Mouse (Mus musculus) intestine, embryonic 14.5 days (tissue): ENCODE results near the gene Slain2. TPM values are rescaled to one million over a fixed set of nuclear protein-coding genes. Genes with fewer than 3 reads are reported as not detected.

Experiments
- ATAC-seq: fragments of 200-750 bp; cut with Nextera tagmentation; replicated peaks from 2 replicates; pipeline ENCODE4 v1.8.0; 2017; ENCODE audit warnings: low read depth, moderate number of reproducible peaks, moderate TSS enrichment, moderate library complexity; ENCODE audit not compliant: low FRiP score, low TSS enrichment
- DNase-seq: peaks from one replicate; pipeline ENCODE4 v3.0.0-alpha.2; 2018; ENCODE audit warnings: low spot score
- H3K27ac ChIP-seq: fragments of 300-500 bp; sonication (generic); 2 replicates; pipeline ENCODE4 v1.5.1; 2014; ENCODE audit warnings: low read depth, mild to moderate bottlenecking, control low read depth
- H3K27me3 ChIP-seq: fragments of 300-500 bp; sonication (generic); replicated peaks from 2 replicates; pipeline ENCODE4 v1.6.1; 2014; ENCODE audit warnings: low read length, control low read depth; ENCODE audit not compliant: control insufficient read depth, insufficient read depth
- H3K36me3 ChIP-seq: fragments of 300-500 bp; sonication (generic); 2 replicates; pipeline ENCODE4 v1.6.1; 2014; ENCODE audit warnings: low read length, control low read depth; ENCODE audit not compliant: control insufficient read depth, insufficient read depth
- H3K4me1 ChIP-seq: fragments of 300-500 bp; sonication (generic); replicated peaks from 2 replicates; pipeline ENCODE4 v1.6.1; 2014; ENCODE audit warnings: low read length, control low read depth, mixed read lengths; ENCODE audit not compliant: control insufficient read depth, insufficient read depth
- H3K4me2 ChIP-seq: fragments of 300-500 bp; sonication (generic); 2 replicates; pipeline ENCODE4 v1.6.1; 2014; ENCODE audit warnings: low read length
- H3K4me3 ChIP-seq: fragments of 300-500 bp; sonication (generic); 2 replicates; pipeline ENCODE4 v1.5.1; 2014; ENCODE audit warnings: low read depth, low read length, control low read depth, mixed read lengths
- H3K9ac ChIP-seq: fragments of 300-500 bp; sonication (generic); 2 replicates; pipeline ENCODE4 v1.6.1; 2014; ENCODE audit warnings: mild to moderate bottlenecking, low read length
- H3K9me3 ChIP-seq: fragments of 300-500 bp; sonication (generic); 2 replicates; pipeline ENCODE4 v1.6.1; 2016; ENCODE audit warnings: low read length, control low read depth; ENCODE audit not compliant: control insufficient read depth
- WGBS: fragments of 180-500 bp; shearing (Covaris S2); extraction: QIAGEN DNeasy Blood & Tissue Kit; methylation state at CpG from one replicate; pipeline ENCODE4 v1.1.7; 2014; 5-methylcytosine and 5-hydroxymethylcytosine counted together
- polyA plus RNA-seq: library from polyadenylated mRNA; unstranded; fragments of >200 nt; fragmentation: Nextera tagmentation; extraction: Ambion mirVana; gene quantifications from 2 replicates; pipeline ENCODE4 v1.2.1, GENCODE M21; 2014

Gene Slain2
- polyA plus RNA-seq, 1 experiment from 2014 or later: 20.9 TPM

DNA sequence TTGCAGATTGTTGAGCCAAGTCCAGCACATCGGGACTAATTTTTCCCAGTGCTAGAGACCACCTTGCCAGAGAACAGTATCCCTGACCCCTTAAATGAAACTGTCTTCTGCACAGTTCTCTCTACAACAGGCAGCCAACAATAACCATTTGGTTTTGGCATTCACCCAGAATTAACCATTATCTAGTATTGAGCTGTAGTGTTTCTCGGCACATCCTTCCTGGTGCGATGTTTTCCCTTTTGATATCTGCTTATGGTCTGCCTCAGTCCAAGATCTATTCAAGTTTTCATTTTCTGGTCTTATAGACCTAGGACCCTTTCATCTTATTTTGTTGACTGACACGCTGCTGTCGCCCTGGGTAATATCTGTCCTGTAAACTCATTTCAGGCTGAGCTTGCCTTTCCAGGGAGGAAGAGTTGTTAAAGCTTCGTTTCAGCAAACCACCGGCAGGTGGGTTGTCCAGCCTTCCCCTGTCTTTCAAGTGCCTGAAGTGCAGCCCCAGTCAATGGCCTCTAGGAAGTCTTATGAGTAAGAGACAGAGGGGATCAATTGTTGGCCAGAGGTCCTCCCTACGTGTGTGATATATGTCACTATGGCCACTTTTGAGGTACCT is 5.7 kb upstream of the Slain2 start:
- Histone ChIP-seq H3K9ac (no peak overlapping the region), H3K4me2 (no peak overlapping the region), H3K36me3 (no peaks in the 10 kb centered on the region), H3K27me3 (no peaks in the 10 kb centered on the region), H3K4me3 (no peak overlapping the region), H3K4me1 (peaks cover 9% of the 10 kb centered on the region), H3K27ac (no peak overlapping the region), H3K9me3 (no peaks in the 10 kb centered on the region)
- no peak for DNase-seq
- 80% methylated on average over 8 of the region's 8 CpGs for WGBS
- no peak for ATAC-seq

DNA sequence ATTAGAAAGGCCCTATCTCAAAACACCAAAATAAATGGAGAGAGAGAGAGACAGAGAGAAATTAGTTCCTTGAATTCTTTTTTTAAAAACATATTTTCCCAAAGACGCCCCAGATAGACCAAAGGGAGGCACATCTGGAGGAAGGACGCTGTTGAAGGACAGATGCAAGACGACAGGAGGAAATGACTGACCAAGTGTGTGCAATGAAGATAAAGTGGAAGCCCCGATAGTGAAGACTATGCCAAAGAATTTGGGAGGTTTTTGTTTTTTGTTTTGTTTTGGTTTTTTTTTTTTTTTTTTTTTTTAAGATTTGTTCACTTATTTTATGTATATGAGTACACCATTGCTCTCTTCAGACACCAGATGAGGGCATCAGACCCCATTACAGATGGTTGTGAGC is 4.7 kb upstream of the Slain2 start:
- Histone ChIP-seq H3K36me3 (no peaks in the 10 kb centered on the region), H3K9ac (no peak overlapping the region), H3K27me3 (no peaks in the 10 kb centered on the region), H3K27ac (no peak overlapping the region), H3K4me3 (no peak overlapping the region), H3K9me3 (no peaks in the 10 kb centered on the region), H3K4me1 (peaks cover 10% of the 10 kb centered on the region), H3K4me2 (no peak overlapping the region)
- DNase-seq (no peak), ATAC-seq (no peak)
- 79% methylated on average over 4 of the region's 4 CpGs for WGBS

DNA sequence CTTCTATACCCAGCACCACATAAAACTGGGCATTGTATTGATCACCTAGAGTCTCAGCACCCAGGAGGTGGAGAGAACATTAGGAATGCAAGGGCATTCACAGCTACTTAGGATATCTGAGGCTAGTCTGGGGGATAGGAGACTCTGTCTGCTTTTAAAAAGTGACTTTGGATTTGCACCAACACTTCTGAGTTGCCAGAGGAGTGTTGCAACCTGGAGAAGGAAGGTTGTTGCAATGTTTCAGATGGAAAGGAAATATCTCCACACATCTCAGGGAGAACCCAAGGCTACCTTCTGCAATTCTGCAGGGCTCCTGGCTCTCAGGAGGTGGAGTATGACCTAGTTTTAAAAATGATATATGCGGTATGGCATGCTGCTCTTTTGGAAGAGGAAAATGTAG is 3.7 kb upstream of the Slain2 start:
- 84% methylated on average over 1 of the region's 1 CpGs for WGBS
- no peak overlapping the region for H3K9ac ChIP-seq
- H3K27me3 ChIP-seq: no peaks in the 10 kb centered on the region
- H3K9me3 ChIP-seq: no peaks in the 10 kb centered on the region
- peaks cover 10% of the 10 kb centered on the region for H3K4me1 ChIP-seq
- H3K4me3 ChIP-seq: no peak overlapping the region
- DNase-seq: no peak
- ATAC-seq: no peak
- H3K36me3 ChIP-seq: no peaks in the 10 kb centered on the region
- H3K27ac ChIP-seq: no peak overlapping the region
- H3K4me2 ChIP-seq: no peak overlapping the region

DNA sequence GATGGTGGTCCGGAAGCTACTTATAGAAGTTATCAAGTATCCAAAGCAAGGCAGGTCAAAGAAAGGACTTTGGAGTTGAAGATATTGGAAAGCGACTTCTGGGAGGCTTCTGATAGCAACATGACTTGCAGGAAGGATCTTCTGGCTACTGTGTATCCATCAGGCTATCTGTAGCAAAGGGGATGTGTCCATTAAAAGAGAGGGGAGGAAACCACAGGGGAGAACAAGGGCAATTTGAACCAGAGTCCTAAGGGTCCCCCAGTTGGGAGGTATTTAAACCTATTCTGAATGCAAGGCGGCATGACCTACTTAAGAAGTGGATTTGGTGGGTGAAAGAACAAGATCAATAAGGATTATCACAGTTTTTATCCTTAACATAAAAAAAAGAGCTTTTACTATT is 2.8 kb upstream of the Slain2 start:
- WGBS: 89% methylated on average over 3 of the region's 3 CpGs
- peaks cover 13% of the 10 kb centered on the region for H3K4me1 ChIP-seq
- no peaks in the 10 kb centered on the region for H3K36me3 ChIP-seq

DNA sequence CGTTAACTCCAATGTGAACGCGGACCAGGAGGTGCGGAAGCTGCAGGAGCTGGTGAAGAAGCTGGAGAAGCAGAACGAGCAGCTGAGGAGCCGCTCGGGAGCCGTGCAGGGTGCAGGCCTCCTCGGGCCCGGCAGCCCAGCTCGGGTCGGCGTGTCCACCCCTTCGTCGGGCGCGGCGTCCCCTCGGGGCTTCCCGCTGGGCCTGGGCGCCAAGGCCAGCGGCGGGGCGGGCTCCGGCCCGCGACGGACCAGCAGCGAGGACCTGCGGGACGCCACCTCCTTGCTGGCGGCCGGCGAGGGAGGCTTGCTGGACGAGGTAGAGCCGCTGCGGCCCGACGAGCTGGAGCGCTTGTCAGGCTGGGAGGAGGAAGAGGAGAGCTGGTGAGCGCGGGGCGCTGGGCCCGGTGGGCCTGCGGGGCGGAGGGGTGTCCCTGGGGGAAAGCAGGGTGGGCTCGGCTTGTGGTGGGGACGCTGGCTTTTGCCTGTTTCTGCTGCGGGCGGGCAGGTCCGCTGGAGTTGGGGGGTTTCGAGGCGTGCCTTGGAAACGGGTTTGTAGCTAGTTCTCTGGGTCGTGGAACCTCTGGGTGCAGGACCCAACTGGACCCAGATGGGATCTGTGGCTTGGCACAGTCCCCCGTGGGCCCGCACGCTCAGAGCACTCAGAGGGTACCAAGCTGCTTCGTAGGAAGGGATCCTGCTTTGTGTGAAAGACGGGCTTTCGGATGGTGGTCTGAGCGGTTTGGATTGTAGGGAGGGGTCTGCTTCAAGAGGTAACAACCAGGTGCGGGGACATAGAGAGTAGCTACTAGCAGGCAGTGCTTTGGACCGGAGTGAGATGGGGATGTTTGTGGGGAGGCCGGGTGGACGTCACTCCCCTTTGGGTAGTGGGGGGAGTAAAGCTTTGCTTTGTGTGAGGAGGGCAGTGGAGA is 793 bp downstream of the Slain2 start:
- Histone ChIP-seq H3K36me3 (no peaks in the 10 kb centered on the region), H3K27ac (peak overlapping the region; percentile 96), H3K4me3 (peak overlapping the region; percentile 88), H3K4me1 (peaks cover 28% of the 10 kb centered on the region), H3K9me3 (no peaks in the 10 kb centered on the region), H3K27me3 (no peaks in the 10 kb centered on the region), H3K9ac (peak overlapping the region; percentile 89), H3K4me2 (peak overlapping the region; percentile 47)
- DNase-seq: no peak
- ATAC-seq: peak; percentile 54
- under 1% methylated on average over 62 of the region's 66 CpGs for WGBS

More for the DNA sequence above, 2.8 kb upstream of the Slain2 start:
- Histone ChIP-seq H3K9me3 (no peaks in the 10 kb centered on the region), H3K4me2 (no peak overlapping the region), H3K27ac (no peak overlapping the region), H3K4me3 (no peak overlapping the region), H3K9ac (no peak overlapping the region), H3K27me3 (no peaks in the 10 kb centered on the region)
- DNase-seq (no peak), ATAC-seq (no peak)

DNA sequence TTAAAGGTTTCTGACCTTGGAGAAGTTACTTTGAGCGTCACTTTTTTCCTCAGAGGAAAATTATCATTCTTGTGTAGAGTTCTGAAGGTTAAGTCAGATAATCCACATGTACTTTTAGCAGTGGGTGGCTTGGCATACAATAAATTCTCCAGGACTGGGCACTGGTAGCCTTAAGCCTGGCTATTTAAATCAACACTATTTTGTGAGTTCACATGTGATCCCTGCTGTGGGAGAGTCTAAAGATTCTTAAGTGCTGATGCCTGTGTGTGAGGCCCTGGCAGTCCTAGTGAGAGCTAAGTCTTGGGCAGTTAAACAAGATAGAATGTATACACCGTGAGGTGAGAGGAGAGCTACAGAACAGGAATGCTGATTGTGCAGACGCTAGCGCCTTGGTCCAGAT is 1.9 kb downstream of the Slain2 start:
- 18% methylated on average over 4 of the region's 4 CpGs for WGBS

DNA sequence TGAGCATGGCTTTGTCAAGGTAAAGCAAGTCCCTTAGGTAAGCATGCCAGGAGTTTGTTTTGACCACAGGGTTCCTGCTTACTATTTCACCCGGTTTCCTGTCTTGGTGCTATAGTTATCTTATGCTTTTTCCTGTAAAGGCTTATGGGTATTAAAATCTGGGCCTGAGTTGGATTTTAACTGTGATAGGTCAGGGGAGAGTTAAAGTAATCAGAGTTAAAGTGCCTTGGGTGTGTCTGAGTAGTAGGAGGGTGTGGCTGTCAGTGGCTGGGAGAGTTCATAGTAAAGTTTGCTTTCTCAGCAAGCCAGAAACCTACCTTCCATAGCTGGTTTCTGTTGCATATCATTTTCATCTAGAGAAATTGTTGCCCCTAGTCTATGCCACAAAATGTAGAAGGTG is 2.7 kb downstream of the Slain2 start:
- 0 out of 2 replicates have a peak overlapping the region, but pooled peaks have one; percentile 88 for H3K4me3 ChIP-seq
- no peaks in the 10 kb centered on the region for H3K9me3 ChIP-seq
- peak overlapping the region; percentile 11; the same call in 1 of the 2 replicates for H3K27ac ChIP-seq
- H3K4me1 ChIP-seq: peaks cover 30% of the 10 kb centered on the region
- DNase-seq: no peak
- H3K9ac ChIP-seq: 0 out of 2 replicates have a peak overlapping the region, but pooled peaks have one; percentile 89
- no peak for ATAC-seq
- no peaks in the 10 kb centered on the region for H3K27me3 ChIP-seq
- WGBS: 32% methylated on average over 1 of the region's 1 CpGs
- H3K4me2 ChIP-seq: peak overlapping the region; percentile 47
- H3K36me3 ChIP-seq: no peaks in the 10 kb centered on the region

More for the DNA sequence above, 1.9 kb downstream of the Slain2 start:
- H3K4me2 ChIP-seq: peak overlapping the region; percentile 47
- no peak for DNase-seq
- peak overlapping the region; percentile 89 for H3K9ac ChIP-seq
- peak overlapping the region; percentile 88 for H3K4me3 ChIP-seq
- no peaks in the 10 kb centered on the region for H3K9me3 ChIP-seq
- ATAC-seq: no peak
- no peak overlapping the region for H3K27ac ChIP-seq
- H3K36me3 ChIP-seq: no peaks in the 10 kb centered on the region
- H3K27me3 ChIP-seq: no peaks in the 10 kb centered on the region
- H3K4me1 ChIP-seq: peaks cover 30% of the 10 kb centered on the region

DNA sequence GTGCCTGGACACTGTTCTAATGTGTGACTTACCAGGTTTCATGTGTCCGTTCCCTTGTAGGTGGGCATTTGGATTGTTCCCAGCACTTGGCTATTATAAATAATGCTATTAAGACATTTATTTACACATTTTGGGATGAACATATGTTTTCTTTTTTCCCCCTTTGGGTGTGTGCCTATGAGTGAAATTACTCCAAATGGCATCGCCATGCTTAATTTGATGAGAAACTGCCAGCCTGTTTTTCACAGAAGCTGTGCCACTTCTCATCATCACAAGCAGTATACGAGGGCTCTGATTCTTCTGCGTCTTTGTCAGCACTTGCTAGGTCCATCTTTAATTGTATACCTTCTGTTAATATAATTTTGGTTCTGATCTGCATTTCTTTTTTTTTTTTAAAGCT is 6.3 kb downstream of the Slain2 start:
- Histone ChIP-seq H3K27ac (no peak overlapping the region), H3K27me3 (no peaks in the 10 kb centered on the region), H3K9ac (no peak overlapping the region), H3K4me3 (no peak overlapping the region), H3K4me1 (peaks cover 21% of the 10 kb centered on the region), H3K36me3 (no peaks in the 10 kb centered on the region), H3K9me3 (no peaks in the 10 kb centered on the region), H3K4me2 (no peak overlapping the region)
- DNase-seq: no peak
- WGBS: 85% methylated on average over 4 of the region's 4 CpGs
- ATAC-seq: no peak
